Mouse (Mus musculus) left cerebral cortex, adult 18-20 months (tissue): ENCODE results near the gene Cpne4. TPM values are rescaled to one million over a fixed set of nuclear protein-coding genes. Genes with fewer than 3 reads are reported as not detected.
A peak's percentile ranks its signal among the peaks of the same experiment; 100 is the strongest.

ENCODE experiments used
- DNase-seq, 2 experiments: peaks; one replicate each; pipeline ENCODE4 v3.0.0; 2021 to 2022; ENCODE audit warnings: low spot score in 2 of 2, mixed read lengths in 1 of 2
- total RNA-seq, 2 experiments: library from RNA; stranded (reverse); gene quantifications; 2 replicates each; pipeline ENCODE4 v1.2.3; 2021

The Cpne4 gene
- total RNA-seq, 2 experiments from 2014 or later, result 76.6 to 79.0 TPM

DNA sequence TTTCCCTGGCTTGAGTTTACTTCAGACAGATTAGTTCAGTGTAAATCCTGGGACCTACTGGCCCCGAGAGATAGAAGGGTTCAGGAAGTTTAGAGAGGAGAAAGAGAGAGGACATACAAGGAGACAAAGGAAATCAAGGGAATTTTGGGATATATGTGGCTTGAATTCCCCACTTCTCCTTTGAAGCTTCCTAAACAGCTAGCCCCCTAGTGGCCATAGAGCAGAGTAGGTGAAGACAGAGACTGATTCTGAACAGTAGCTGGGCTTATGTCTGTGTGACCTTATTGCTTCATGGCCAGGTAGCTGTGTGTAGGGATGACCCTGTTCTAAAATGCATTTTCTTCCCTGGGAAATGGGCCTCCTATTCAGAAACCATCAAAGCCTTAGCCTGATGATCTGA, 129.6 kb downstream of the Cpne4 start:
- no peak for DNase-seq

DNA sequence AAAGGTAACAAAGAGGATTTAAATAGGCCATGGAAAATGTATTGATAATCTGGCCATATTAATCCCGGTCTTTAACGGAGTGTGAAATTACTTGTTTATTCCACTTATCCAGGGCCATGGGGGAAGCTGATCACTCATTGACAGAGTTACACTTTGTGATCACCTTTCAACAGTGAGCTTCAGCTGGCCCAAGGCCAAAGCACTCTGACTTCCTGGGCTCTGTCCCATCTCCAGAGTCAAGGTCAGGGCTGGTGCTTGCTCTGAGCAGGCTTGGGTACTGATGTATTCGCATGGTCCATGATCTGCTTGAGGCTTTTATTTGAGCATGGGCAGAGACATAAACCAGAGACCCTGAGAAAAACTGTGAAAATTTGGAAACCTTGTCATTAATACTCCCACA, 131.5 kb downstream of the Cpne4 start:
- no peak for DNase-seq

DNA sequence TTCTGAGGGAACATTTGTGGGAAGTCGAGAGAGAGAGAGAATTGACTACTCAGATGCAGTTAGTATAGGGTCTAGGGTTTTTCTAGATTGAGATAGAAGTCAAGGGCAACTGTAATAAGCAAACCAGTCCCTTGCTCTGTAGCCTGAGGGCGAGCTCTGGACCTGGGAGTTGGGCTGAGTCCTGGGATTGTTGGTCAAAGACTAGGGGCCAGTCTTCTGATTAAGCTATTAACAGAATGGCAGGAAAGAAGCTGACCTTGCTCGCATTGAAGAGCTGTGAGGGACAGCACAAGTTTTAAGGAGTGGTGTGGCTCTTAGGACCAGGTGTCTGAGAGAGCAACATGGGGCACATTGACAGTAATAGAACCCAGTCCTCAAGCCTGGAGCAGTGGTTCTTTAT, 140.0 kb downstream of the Cpne4 start:
- DNase-seq, result no peak

DNA sequence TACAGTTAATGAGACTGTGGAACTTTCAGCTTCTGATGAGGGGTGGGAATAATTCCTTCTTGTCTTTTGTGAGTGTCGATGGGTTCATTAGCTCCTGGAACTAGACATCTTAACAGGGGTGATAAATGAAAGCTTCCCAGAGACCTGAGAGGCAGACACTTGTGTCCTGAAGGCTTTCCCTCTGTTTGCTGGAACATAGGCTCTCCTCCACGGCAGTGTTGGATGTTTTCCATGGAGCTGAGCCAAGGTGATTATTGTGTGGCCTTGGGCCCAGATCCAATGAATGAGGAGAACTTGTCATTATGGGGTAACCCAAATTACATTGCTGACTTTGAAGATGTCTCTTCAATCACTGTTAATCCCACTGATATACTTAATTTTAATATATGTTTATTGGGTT, 146.1 kb downstream of the Cpne4 start:
- no peak for DNase-seq

DNA sequence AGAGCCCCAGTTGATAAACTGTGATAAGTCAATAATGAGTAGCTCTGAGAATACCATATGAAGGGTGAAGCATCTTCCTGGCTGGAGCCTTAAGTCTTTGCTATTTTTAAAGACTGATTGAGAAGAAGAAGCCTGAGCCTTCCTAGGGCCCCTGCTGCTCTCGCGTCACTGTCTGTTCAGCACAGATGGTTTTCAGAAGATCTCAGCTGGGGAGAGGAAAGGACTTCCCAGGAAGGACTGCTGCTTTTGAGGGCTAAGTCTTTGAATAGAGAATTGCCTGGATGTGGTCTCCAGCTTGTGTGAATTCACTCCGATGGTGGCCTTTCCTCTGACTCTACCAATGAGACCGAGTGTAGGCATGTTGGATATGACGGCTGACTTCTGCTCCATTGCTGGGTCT, 163.7 kb downstream of the Cpne4 start:
- no peak for DNase-seq

DNA sequence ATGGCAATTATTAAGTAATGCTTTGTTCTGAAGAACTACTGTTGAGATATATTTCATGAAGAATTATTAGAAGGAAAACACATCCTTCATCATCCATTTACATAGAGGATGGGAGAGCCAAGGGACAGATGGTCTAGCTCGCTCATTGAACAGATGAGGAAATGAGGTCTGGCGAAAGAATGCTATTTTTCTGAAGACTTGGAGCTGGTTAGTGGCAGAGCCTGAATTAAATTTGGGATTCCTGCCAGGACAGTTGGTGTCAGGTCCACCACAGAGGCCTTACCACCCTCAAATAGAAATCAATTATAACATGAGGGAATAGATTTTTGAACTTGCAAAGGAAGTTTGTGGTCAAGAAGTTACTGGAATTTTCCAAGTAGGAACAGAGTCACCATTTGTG, 178.2 kb downstream of the Cpne4 start:
- no peak for DNase-seq

DNA sequence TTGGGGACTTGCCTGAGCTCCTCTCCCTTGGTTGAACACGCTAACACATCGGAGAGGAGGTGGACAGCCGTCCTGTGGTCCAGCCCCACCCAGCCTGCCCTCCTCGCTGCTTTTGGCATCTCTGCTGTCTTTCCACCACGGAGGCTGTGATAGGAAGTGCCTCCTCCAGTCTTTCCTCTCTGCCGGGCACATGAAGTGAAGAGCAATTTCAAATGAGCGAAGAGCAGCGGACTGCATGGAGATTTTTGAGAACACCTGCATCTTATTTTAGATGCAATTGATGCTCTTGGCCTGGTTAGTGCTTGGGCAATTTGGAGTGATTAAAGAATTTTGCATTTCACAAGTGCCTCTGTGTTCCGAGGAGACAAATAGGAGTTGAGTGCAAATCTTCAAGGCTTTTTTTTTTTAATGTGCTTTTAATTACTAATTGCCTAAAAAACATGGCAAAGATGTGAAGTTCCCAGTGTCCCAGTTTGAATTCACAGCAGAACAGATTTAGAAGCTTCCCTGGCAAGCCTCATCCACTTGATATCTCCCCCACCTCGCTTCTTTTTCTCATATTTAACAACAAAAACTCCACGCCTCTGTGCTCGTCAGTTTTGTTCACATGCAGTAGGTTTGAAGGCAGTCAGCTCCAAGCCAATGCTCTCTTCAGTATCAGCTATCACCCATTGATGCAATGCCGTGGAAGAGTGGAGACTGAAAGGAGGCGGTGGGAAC, 195.7 kb downstream of the Cpne4 start:
- DNase-seq, result peak; percentile 37 to 49

DNA sequence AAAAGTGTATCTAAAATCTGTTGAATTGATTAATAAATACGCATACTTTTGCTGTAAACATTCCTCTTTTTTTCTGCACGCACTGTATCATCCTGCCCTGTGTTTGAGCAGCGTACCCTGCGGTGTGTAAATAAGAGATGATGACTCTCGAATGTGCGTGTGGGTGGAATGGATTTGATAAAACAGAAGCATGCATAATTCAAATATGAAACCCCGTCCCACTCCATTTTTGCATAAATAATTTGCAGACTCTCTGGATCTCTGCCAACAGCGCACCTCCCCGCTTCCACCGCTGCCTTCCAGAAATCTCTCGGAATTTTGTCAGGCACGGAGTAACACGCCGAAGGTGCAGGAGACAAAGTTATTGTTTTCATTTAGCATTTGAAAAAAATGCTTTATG, 208.4 kb downstream of the Cpne4 start:
- DNase-seq, result no peak

DNA sequence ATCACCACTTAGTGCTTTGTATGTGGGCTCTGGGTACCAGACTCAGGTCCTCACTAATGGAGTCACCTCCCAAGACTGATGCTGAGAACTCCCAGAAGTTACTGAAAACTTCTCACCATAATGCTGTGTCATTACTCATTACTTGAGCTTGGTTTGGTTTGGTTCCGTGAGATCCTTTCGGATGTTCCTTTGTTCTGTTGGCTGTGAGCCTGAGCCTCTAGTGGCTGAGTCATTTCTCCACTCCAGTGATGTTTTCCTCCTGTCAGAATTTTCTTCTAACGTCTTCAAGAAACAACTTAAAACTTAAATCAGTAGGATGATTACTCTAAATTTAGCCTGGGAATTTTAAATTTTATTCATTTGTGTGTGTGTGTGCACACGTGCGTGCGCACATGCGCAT, 212.9 kb downstream of the Cpne4 start:
- DNase-seq, result no peak

DNA sequence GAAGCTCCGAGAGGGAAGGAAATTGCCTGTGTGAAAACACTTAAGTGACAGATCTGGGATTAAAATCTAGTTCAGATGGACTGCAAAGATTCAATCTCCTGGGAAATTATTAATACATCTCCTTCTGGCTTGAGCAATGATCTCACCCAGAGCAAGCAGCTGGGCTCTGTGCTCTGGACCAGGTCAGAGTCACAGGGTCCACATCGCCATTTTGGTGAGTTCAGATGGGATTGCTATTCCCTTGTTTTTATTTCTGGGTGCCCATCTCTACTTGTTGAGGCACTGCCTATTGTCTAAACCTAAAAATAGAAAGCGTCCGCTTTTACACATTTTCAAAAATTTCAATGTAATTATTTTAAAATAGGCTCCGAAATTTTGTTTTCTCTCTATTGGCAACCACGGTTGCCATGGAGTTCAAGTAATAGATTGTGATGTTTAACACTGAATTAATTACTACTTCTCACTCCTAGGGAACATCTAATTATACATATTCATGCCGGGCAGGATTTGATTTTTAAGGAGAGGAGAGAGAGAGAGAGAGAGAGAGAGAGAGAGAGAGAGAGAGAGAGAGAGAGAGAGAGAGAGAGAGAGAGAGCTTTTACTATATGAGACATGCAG, 229.2 kb downstream of the Cpne4 start:
- DNase-seq, result no peak

DNA sequence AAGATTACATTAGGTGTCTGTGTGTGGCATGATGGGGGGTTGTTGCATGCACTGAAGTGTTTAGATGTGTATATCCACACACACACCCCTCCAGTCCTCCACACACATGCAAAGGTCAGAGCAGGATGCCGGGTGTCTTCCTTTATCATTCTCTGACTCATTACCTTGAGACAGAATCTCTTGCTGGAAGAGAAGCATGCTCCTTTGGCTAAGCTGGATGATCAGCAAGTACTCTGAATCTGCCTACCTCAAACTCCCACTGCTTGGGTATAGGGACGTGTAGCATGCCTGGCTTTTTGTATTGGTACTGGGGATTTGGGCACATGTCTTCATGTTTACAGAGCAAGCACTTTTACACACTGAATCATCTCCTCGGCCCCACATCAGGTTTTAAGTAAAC, 230.0 kb downstream of the Cpne4 start:
- DNase-seq, result no peak

DNA sequence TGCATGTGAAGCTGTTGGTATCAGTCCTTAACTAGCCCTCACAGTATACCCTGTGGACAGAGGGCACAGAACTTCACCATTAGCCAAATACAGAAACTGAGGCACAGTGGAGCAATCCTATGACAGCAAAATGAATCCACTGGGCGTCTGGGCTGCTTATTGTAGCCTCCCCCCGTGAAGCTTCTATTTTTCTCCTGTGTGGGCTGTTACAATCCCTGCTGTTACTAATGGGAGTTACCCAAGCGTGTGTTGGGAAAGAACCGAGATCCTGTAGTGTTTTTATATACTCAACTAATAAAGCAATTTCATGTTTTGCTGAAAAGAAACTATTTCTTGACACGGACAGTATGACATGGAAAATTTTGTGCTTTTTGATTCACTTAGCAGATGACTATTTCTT, 230.7 kb downstream of the Cpne4 start:
- DNase-seq, result no peak

DNA sequence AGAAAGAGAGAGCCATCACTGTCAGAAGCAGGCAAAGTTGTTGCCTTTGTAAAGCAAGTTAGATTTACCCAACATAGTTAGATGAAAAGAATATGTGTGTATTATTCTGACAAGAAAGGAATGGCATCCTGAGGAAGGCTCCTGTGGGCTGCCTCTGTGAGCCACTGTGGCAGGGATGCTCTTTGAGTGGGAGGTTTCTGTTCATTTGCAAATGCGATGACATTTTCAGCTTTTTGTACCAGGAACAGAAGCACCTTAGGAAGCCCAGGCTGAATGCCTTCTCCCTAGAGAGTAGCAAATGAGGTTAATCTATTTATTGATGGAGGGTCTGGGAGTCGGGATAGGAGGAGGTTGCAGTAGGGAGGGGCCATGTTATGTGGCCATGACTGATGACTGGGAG, 249.5 kb downstream of the Cpne4 start:
- no peak for DNase-seq

DNA sequence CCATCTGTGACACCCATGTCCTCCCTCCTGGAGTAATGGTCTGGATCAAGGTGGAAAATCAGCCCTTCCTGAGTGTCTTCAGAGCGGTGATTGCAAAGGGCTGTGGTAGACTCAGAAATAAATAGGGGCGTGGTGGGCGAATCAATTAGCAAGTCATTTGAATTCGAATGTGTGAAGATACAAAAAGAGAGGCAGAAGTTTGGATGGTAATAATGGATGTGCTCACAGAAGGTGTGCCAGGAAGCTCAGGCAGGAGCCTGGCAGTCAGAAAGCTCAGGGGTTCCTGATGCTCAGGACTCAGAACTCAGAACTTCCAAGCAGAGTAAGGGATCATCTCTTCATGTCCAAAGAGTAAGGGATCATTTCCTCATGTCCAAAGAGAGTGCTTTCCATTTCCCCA, 257.7 kb downstream of the Cpne4 start:
- no peak for DNase-seq

DNA sequence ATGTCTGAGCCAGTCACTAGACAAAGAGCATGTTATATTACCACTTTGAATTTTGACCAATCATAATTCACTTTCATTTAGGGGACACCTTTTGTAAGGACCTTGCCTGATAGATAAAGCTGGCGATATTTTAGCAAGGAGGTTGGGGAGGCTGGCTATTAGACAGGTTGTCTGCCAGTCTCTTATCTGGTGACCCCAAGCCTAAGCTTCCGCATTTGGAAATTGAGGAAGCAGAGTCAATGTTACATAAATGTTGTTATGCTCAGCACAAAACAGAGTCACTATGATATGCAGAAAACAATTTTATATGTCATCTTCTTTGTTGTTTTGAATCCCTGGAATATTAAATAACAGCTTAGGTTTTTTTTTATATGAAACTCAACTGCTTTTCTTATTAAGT, 267.6 kb downstream of the Cpne4 start:
- DNase-seq, result no peak

DNA sequence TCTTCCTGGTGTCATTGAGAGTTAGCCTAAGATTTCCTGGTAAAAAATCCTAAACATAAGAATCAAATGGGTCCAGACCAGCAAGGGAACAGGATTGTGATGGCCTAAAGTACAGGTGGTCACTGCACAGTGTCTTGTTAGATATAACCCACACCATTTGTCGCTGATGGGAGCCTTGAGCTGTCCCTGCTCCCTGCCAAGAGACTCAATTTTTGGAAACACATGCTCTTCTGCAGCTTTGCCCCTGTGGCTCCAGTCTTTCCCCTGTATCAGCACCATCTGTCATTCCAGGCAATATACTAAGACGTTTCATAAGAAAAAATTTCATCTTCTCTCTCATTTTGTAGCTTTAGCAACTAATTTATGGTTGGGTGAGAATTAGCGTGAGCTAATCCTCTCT, 281.6 kb downstream of the Cpne4 start:
- no peak for DNase-seq

DNA sequence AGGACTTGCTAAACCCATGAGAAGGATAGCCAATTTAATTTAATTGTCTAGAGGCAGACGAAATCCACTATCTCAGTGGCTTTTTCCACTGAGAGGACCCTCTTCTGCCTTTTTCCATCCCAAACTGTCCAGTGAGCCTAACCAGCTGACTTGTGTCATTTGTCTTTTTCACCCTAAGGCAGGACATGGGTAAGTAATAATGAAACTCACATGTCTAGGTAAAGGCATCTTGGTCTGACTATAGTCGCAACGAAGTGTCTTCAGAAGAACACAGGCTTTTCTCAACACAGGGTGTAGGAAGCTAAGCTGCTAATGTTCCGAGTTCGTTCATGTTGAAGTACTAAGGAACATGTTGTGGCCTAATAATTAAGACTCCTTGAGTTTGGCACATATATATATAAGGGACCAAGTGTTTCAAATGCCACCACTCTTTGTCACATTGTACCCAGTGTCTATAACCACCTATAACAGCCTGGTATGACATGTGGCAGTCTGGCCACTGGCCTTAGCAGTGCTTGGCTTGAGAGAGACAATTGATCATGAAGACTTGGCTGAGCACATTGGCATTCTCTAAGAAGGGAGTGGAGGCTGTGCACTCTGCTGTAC, 286.0 kb downstream of the Cpne4 start:
- no peak for DNase-seq

DNA sequence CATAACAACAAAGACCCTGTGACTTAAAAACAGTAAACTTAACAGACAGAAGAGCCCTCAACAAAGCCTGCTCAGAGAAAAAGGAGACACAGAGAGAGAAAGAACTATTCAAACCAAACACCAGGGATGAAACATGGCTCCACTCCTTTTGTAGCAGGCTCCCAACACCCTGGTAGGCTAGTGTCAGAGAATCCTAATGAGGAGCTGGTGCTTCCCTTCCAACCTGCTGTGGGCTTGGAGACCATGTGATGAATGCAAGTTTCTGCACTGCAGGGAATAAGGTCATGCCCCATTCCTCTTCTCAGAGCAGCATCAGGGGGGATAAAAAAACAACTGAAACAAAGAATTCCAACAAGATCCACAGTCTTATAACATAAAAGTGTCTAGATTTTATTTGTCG, 290.8 kb downstream of the Cpne4 start:
- DNase-seq, result no peak

DNA sequence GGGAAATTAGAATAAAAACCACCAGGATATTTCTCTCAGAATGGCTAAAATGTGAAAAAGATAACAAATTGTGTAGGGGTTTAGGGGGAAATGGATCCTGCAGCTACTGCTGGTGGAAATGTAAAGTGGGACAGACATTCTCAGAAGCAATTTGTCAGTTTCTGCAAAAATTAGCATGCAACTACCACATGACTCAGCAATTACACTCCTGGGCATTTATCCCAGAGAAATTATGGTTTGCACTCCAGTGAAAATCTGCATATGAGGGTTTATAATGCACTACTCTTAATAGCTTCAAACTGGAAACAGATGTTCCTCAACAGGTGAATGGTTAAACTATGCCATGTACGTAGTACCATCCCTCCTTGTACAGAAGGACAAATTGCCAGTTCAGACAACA, 294.2 kb downstream of the Cpne4 start:
- peak; percentile 28 to 38 for DNase-seq

DNA sequence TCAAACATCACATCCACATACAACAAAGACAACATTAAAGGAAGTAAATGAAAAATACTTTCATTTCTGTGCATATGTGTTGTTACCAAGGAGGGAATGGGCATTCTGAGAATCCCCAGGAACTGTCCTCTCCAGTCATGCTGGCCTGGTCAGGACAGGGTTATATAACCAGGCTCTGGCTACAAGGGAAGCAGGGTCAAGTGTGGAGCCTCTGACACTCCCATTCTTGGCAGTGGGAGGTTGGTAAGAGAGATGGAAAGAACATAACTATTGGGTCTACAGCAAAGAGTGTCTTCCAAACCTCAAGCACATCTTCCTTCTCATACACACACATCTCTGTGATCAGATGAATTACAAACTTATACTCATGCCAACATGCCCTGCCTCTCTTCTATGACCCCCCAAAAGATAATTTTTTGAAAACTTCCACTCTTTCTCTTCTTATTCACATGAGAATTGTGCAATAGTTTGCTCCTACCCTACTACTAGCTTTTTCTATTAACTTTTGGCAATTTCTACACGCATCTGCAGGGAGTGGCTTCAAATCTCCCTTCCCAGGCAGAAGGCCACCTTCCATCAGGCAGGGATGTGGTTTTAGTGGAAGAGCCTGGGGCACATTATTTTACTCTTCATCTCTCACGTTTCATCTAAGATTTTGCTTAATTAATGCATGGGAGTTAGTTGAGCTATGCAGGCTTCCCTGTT, 298.3 kb downstream of the Cpne4 start:
- no peak for DNase-seq

DNA sequence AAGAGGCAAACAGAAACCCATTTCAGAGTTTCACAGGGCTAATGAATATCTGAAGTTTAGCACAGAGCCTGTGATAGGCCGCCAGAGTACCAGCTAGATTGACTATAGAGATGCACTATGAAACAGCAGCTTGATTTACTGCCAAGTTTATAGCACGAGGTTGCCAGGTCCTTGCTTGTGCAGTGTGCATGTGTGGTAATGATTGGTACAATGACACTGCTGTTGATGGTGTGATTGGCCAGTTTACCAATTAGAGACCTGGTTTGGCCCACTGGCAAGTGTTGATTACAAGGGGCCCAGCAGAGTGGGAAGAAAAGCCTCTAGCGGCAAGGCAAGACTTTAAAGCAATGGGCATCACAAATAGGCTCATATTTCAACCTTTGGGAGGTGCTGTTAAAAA, 306.6 kb downstream of the Cpne4 start:
- no peak for DNase-seq

DNA sequence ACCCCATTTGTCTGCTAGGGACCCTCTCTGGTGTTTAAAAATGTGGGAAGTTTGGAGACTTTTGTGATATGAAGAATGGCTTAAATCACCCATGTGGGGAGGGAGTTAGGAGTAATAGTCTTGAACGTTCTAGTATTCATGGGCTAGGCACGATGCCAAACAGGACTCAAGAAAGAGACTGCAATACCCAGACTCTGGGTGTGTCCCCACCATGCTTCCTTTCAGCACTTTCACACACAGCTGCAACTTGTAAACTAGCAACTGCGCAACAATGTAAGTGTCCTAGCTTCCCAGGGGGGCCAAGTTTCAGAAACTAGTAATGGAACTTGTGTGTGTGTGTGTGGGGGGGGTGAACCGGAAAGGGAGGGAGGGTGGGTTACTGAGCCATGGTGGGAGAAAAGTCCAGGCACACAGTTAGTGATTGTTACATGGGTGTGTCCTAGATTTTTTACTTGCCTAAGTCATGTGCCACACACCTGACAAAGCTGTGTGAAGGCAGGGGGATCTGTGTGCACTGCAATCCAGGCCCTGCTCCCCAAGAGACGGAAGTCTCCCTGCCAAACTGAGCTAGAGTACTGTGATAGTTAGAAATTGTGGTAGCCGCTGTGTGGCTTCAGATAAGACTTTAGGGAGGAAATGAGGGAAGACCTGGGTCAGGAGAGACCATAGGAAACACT, 307.3 kb downstream of the Cpne4 start:
- DNase-seq, result no peak
